Mouse (Mus musculus): ENCODE data around the gene Oog4.

DNA sequence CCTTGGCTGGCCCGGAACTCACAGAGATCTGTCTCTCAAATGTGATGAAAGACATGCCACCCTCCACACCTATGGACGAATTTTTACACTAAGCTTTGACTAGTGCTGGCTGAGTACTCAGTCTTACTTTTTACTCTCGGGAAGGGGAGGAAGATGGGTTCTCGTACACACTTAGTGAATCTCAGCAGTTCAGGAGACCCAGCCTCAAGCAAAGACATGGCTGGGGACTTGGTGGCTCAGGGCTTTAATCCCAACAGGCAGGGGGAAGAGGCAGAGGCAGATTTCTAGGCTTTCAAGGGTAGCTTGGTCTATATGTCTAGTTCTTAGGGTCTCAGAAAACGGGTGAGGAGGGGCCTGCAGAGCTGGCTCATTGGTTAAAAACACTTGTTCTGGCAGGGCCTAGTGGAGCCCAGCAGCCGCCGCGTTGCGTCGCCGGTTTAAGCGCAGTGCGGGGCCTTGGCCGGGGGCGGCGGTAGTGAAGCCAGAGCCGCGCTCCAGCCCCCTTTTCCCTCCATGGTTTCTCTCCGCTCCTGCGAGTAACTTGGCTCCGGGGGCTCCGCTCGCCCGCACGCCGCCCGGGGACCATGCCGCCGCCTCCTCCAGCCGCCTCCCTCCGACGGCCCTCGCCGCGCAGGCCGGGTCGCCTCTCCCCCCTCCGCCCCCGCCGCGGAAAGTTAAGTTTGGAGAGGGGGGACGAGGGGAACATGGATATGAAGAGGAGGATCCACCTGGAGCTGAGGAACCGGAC, 61.0 kb downstream of the Oog4 start:
- TF ChIP-seq CTCF (IDR thresholded peaks at IDR 0.05; ENCODE audit: borderline replicate concordance, insufficient read depth, low read depth, low read length): no peak
- TF ChIP-seq POLR2A (IDR thresholded peaks at IDR 0.05; ENCODE audit: borderline replicate concordance, insufficient read depth, low read length): no peak
